Comparison of ENCODE assay signal across 23 mouse cellular contexts in the genomic region with DNA sequence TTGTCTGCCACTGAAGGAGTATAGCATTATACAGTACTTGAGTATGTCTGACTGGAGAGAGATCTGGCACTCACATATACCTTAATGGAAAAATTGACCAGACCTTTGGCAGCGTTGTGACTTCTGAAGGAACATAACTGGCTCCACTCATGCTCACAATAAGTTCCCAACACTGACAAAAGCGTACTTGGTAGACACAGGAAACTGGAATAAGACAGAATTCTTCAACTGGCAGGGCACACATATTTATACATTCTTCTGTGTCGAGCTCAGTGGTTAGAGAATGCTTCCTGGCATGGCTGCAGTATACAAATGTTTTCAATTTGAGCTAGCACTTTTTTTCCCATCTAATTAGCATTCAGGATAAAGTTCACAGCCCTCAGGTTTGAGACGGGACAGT. TPM values are rescaled to one million over a fixed set of nuclear protein-coding genes. Genes with fewer than 3 reads are reported as not detected.
DNase-seq lines count a peak whose midpoint lies in the region; ATAC-seq lines count a peak whose summit lies in the region.
"Had no signal": no experiment of that assay in that cellular context is flagged by ENCODE, and none has a peak within 500 bp of the region (broad histone marks: within the 10 kb centered on the region; RNA-seq: fewer than 3 reads in every experiment).

No protein-coding gene starts in this region.

- 88% methylated on average over 4 of the region's 4 CpGs for WGBS in hindbrain, embryonic 12.5 days

- H3K27ac ChIP-seq in hindbrain, embryonic 12.5 days, result no peak overlapping the region
- H3K27ac ChIP-seq: embryonic facial prominence, embryonic 12.5 days; heart, adult 2 months; heart, embryonic 15.5 days; hindbrain, embryonic 14.5 days; intestine, embryonic 15.5 days had no signal

- H3K9ac ChIP-seq in hindbrain, embryonic 12.5 days, result no peak overlapping the region
- H3K9ac ChIP-seq: embryonic facial prominence, embryonic 12.5 days; heart, embryonic 15.5 days; hindbrain, embryonic 14.5 days; intestine, embryonic 15.5 days had no signal

- H3K36me3 ChIP-seq in hindbrain, embryonic 12.5 days, result peaks cover 30% of the 10 kb centered on the region

- H3K4me1 ChIP-seq in hindbrain, embryonic 12.5 days, result no peaks in the 10 kb centered on the region
- H3K4me1 ChIP-seq: embryonic facial prominence, embryonic 12.5 days; heart, embryonic 15.5 days; intestine, embryonic 15.5 days had no signal

- no peak for ATAC-seq in hindbrain, embryonic 12.5 days (ENCODE audit: low FRiP score)
- ATAC-seq: CD4-positive, CD25-positive, alpha-beta regulatory T cell, adult 4 months; forebrain, embryonic 16.5 days; intestine, embryonic 15.5 days had no signal

- H3K27me3 ChIP-seq in hindbrain, embryonic 12.5 days, result no peaks in the 10 kb centered on the region
- H3K27me3 ChIP-seq: embryonic facial prominence, embryonic 12.5 days; heart, embryonic 15.5 days; intestine, embryonic 15.5 days had no signal

- peak; percentile 45 for DNase-seq in lung, postnatal 10 days
- DNase-seq in lung, postnatal 4 days, result no peak
- peak; percentile 56 for DNase-seq in NIH3T3 (ENCODE audit: low read depth)
- DNase-seq in fibroblast of lung, adult 2 months (ENCODE audit: low read depth), result peak; percentile 34
- no peak for DNase-seq in urinary bladder, adult 18-20 months (ENCODE audit: low spot score in 2 of 2)
- DNase-seq: adrenal gland, adult 8-10 months; B cell, adult 2 months; cerebellum, adult 11 months; cerebellum, adult 8-10 months; cerebellum, postnatal 14 days; embryo, embryonic 11 days; gastrocnemius, postnatal 14 days; heart, adult 2 months; heart, postnatal 14 days had no signal

- no peak overlapping the region for H3K4me2 ChIP-seq in hindbrain, embryonic 12.5 days (replicated peaks)
- H3K4me2 ChIP-seq: embryonic facial prominence, embryonic 12.5 days; heart, embryonic 11.5 days; heart, embryonic 15.5 days; hindbrain, embryonic 14.5 days; intestine, embryonic 15.5 days had no signal

- H3K9me3 ChIP-seq in hindbrain, embryonic 12.5 days (replicated peaks), result no peaks in the 10 kb centered on the region
- H3K9me3 ChIP-seq: embryonic facial prominence, embryonic 12.5 days; heart, embryonic 15.5 days; intestine, embryonic 15.5 days had no signal

- no peak overlapping the region for H3K4me3 ChIP-seq in hindbrain, embryonic 12.5 days
- H3K4me3 ChIP-seq: embryonic facial prominence, embryonic 12.5 days; erythroblast, embryonic 14.5 days; heart, adult 2 months; heart, embryonic 15.5 days; intestine, embryonic 15.5 days had no signal

RNA-seq across cellular contexts. Expression of a gene that starts 25.6 kb away (rescaled TPM):
- 3.2 and 4.0 TPM in 2 replicates for polyA plus RNA-seq in hindbrain, embryonic 12.5 days (2016; fragmentation: Nextera tagmentation; extraction: Ambion mirVana)

RNA-seq across cellular contexts. Expression of a gene that starts 25.7 kb away (rescaled TPM):
- polyA plus RNA-seq in hindbrain, embryonic 12.5 days (2016; fragmentation: Nextera tagmentation; extraction: Ambion mirVana), result 102 and 109 TPM in 2 replicates

Comparison
In these comparisons a context has a peak if more than half of its experiments do, and no peak if none do; other contexts are left out.
1. DNase-seq: peak in lung, postnatal 10 days (single experiment), NIH3T3 (single experiment) and fibroblast of lung, adult 2 months (single experiment); none in lung, postnatal 4 days (0 of 2) and urinary bladder, adult 18-20 months (0 of 2).